Mouse (Mus musculus) hindbrain, embryonic 11.5 days (tissue): Measurements from ENCODE around the gene Kifap3. TPM values are rescaled to one million over a fixed set of nuclear protein-coding genes. Genes with fewer than 3 reads are reported as not detected.
"Not testable (repeated sequence)": the region's sequence is repeated elsewhere in the genome, so short reads cannot be mapped to it uniquely, and the experiment has no call there.

Experiments used
- ATAC-seq: fragments of 200-750 bp; cut with Nextera tagmentation; 2 replicates; pipeline ENCODE4 v1.8.0; 2017; ENCODE audit warnings: mild to moderate bottlenecking, moderate TSS enrichment, moderate library complexity; ENCODE audit not compliant: low FRiP score
- DNase-seq: peaks from one replicate; pipeline ENCODE4 v3.0.0-alpha.2; 2015; ENCODE audit warnings: low spot score
- H3K27ac ChIP-seq: fragments of 300-500 bp; sonication (generic); 2 replicates; pipeline ENCODE4 v1.5.1; 2014; ENCODE audit warnings: mild to moderate bottlenecking, low read depth, low read length
- H3K27me3 ChIP-seq: fragments of 300-500 bp; sonication (generic); 2 replicates; pipeline ENCODE4 v1.6.1; 2014; ENCODE audit warnings: mild to moderate bottlenecking, low read length, moderate library complexity, mixed read lengths; ENCODE audit not compliant: control insufficient read depth, insufficient read depth
- H3K36me3 ChIP-seq: fragments of 300-500 bp; sonication (generic); 2 replicates; pipeline ENCODE4 v1.6.1; 2014; ENCODE audit warnings: mild to moderate bottlenecking, low read length, moderate library complexity, mixed read lengths; ENCODE audit not compliant: control insufficient read depth, insufficient read depth
- H3K4me1 ChIP-seq: fragments of 300-500 bp; sonication (generic); replicated peaks from 2 replicates; pipeline ENCODE4 v1.6.1; 2014; ENCODE audit warnings: low read length, mixed read lengths; ENCODE audit not compliant: control insufficient read depth, insufficient read depth
- H3K4me2 ChIP-seq: fragments of 300-500 bp; sonication (generic); replicated peaks from 2 replicates; pipeline ENCODE4 v1.6.1; 2014; ENCODE audit warnings: mild to moderate bottlenecking, low read depth, low read length
- H3K4me3 ChIP-seq: fragments of 300-500 bp; sonication (generic); 2 replicates; pipeline ENCODE4 v1.5.1; 2014; ENCODE audit warnings: low read depth, low read length
- H3K9ac ChIP-seq: fragments of 300-500 bp; sonication (generic); 2 replicates; pipeline ENCODE4 v1.6.1; 2014; ENCODE audit warnings: low read depth, low read length
- H3K9me3 ChIP-seq: fragments of 300-500 bp; sonication (generic); 2 replicates; pipeline ENCODE4 v1.6.1; 2016; ENCODE audit warnings: low read length; ENCODE audit not compliant: control insufficient read depth
- WGBS: fragments of 180-500 bp; shearing (Covaris S2); extraction: QIAGEN DNeasy Blood & Tissue Kit; methylation state at CpG from one replicate; pipeline ENCODE4 v1.1.7; 2014; 5-methylcytosine and 5-hydroxymethylcytosine counted together
- polyA plus RNA-seq: library from polyadenylated mRNA; unstranded; fragments of >200 nt; fragmentation: Nextera tagmentation; extraction: Ambion mirVana; gene quantifications from 2 replicates; pipeline ENCODE4 v1.2.1, GENCODE M21; 2014

Kifap3 gene
- polyA plus RNA-seq = 67.9 and 72.3 TPM in 2 replicates

GRCm38 (mm10) chr1:163779336-163780115, at the start of gene Kifap3:
Gene Kifap3 (plus strand): TSS chr1:163779583.
- Histone ChIP-seq H3K4me2 (peak within 1 kb of the TSS; percentile 54), H3K36me3 (0 out of 2 replicates have a peak, but pooled peaks cover 4% of the 10 kb centered on the region), H3K9ac (peak within 1 kb of the TSS; percentile 69), H3K27me3 (no peaks in the 10 kb centered on the region), H3K4me3 (peak within 1 kb of the TSS; percentile 50), H3K9me3 (no peaks in the 10 kb centered on the region), H3K4me1 (no peaks in the 10 kb centered on the region), H3K27ac (peak within 1 kb of the TSS; percentile 63)
- peak; percentile 100 for ATAC-seq
- WGBS = under 1% methylated on average over 39 of the region's 48 CpGs
- peak; percentile 98 for DNase-seq

- not testable (repeated sequence) for H3K9ac ChIP-seq, DNase-seq, H3K27ac ChIP-seq, H3K4me2 ChIP-seq, ATAC-seq, H3K4me1 ChIP-seq, H3K27me3 ChIP-seq, H3K9me3 ChIP-seq, H3K4me3 ChIP-seq, H3K36me3 ChIP-seq
- WGBS = 94% methylated on average over 10 of the region's 10 CpGs
Measured at GRCm38 (mm10) chr1:163731166-163731565, 48.2 kb upstream of the Kifap3 start.

- ATAC-seq = no peak
- 86% methylated on average over 10 of the region's 10 CpGs for WGBS
Measured at GRCm38 (mm10) chr1:163736441-163737238, 42.7 kb upstream of the Kifap3 start.

DNA sequence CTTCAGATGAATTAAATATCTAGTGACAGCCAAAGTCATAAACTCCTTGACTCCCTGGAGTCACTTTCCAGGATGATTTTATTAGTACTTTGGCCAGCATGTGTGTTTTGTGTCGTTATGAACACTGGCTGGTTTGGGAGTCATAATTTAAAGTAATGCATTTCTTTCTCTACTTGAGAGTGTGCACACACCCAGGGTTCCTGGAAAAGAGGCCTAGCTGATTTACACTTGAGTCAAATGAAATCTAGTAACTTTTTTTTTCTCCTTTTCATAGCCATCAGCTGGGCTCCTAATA, 42.2 kb upstream of the Kifap3 start:
- no peak for ATAC-seq
- no peaks in the 10 kb centered on the region for H3K4me1 ChIP-seq
- H3K9ac ChIP-seq = no peak overlapping the region
- H3K9me3 ChIP-seq = no peaks in the 10 kb centered on the region
- no peaks in the 10 kb centered on the region for H3K36me3 ChIP-seq
- H3K27me3 ChIP-seq = no peaks in the 10 kb centered on the region
- H3K27ac ChIP-seq = no peak overlapping the region
- DNase-seq = no peak
- no peak overlapping the region for H3K4me3 ChIP-seq
- WGBS = 88% methylated on average over 1 of the region's 1 CpGs
- no peak overlapping the region for H3K4me2 ChIP-seq

More at GRCm38 (mm10) chr1:163736441-163737238, 42.7 kb upstream of the Kifap3 start:
- H3K36me3 ChIP-seq = no peaks in the 10 kb centered on the region
- DNase-seq = no peak
- H3K4me1 ChIP-seq = no peaks in the 10 kb centered on the region
- H3K4me2 ChIP-seq = no peak overlapping the region
- H3K9ac ChIP-seq = no peak overlapping the region
- no peak overlapping the region for H3K27ac ChIP-seq
- no peaks in the 10 kb centered on the region for H3K9me3 ChIP-seq
- no peaks in the 10 kb centered on the region for H3K27me3 ChIP-seq
- no peak overlapping the region for H3K4me3 ChIP-seq

DNA sequence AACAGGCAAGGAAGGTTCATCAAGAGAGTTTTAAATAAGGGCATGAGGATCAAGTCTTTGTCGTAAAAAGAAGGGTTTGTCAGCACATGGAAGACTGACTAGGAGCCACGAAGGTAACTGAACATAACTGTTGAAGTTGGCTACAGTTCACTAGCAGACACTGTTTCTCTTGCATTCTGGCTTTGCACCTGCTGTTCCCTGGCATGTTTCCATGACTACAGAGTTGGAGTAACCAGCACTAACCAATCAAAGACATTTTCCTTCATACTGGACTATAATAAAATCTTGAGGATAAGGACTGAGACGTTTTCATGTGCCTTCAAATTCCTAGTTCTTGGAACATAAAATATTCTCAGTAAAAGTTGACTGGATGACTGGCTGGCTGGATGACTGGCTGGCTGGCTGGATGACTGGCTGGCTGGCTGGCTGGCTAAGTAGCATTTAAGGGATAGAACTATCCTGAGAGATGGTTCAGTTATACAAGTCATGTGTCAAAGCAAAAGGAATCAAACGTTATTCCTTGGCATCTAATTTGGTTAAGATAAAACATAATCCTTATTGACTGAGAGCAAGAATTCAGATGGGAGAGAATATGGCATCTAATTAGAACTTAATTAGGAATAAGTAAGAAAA, 27.9 kb upstream of the Kifap3 start:
- DNase-seq (no peak), ATAC-seq (no peak)
- Histone ChIP-seq H3K4me3 (no peak overlapping the region), H3K9ac (no peak overlapping the region), H3K4me1 (no peaks in the 10 kb centered on the region), H3K9me3 (no peaks in the 10 kb centered on the region), H3K27ac (no peak overlapping the region), H3K4me2 (no peak overlapping the region), H3K27me3 (no peaks in the 10 kb centered on the region), H3K36me3 (no peaks in the 10 kb centered on the region)
- 77% methylated on average over 4 of the region's 4 CpGs for WGBS

DNA sequence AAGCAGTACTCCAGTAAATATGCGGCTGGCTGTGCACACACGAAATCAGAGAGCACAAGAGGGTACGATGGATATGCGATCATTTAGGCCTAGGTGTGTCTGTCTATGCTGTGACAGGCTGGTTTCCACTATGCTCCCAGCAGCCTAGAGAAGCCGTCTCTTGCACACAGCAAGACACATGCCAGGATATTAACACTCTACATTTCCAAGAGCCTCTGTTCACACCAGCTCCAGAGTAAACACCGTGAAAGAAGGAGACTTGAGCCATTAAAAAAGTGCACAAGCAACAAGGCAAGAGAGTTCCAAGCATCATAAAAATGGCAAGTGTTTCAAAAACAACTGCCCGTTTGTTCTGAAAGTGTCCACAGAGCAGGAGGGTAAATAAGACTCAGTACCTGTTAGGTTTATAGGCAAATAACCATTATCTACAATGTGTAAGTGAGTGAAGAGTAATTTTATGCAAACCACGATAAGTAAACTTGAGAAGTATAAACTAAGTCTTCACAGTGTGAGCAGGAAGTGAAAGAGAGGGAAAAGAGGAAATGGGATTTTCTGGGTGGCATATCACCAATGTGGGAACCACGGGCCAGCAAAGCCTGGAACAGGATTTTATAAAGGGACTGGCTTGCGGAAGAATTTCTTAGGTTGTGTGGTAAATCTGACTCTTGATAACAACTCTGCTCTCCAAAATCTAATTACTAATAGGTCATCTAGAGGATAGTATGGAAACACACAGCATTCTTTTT, 21.7 kb upstream of the Kifap3 start:
- Histone ChIP-seq H3K4me2 (no peak overlapping the region), H3K4me1 (no peaks in the 10 kb centered on the region), H3K27ac (no peak overlapping the region), H3K36me3 (no peaks in the 10 kb centered on the region), H3K9me3 (no peaks in the 10 kb centered on the region), H3K4me3 (no peak overlapping the region), H3K9ac (no peak overlapping the region), H3K27me3 (no peaks in the 10 kb centered on the region)
- ATAC-seq (no peak), DNase-seq (no peak)
- 81% methylated on average over 10 of the region's 10 CpGs for WGBS

DNA sequence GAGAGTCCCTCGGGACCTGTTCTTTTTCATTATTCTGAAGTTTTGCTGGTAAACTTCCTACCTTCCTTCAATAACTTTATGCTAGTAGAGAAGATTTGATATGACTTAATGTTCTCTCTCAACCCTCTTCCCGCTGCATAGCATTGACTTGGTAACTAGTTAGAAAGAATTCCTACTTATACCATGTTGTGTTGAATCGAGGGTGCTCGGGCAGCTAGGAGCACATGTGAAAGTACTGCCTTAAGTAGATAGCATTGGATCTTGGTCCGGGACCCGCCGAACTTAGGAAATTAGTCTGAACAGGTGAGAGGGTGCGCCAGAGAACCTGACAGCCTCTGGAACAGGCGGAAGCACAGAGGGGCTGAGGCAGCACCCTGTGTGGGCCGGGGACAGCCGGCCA, 4.2 kb downstream of the Kifap3 start:
- 93% methylated on average over 8 of the region's 11 CpGs for WGBS
- H3K4me1 ChIP-seq, ATAC-seq: not testable (repeated sequence)

GRCm38 (mm10) chr1:163821365-163821764, 42.0 kb downstream of the Kifap3 start:
- no peaks in the 10 kb centered on the region for H3K9me3 ChIP-seq
- H3K36me3 ChIP-seq = no peaks in the 10 kb centered on the region
- H3K4me2 ChIP-seq = no peak overlapping the region
- H3K9ac ChIP-seq = no peak overlapping the region
- ATAC-seq (no peak), DNase-seq (no peak)
- no peaks in the 10 kb centered on the region for H3K4me1 ChIP-seq
- H3K27me3 ChIP-seq = no peaks in the 10 kb centered on the region
- H3K4me3 ChIP-seq = no peak overlapping the region
- no peak overlapping the region for H3K27ac ChIP-seq
- WGBS = 78% methylated on average over 4 of the region's 4 CpGs

More for the DNA sequence above, 4.2 kb downstream of the Kifap3 start:
- not testable (repeated sequence) for H3K27me3 ChIP-seq, H3K4me3 ChIP-seq, DNase-seq, H3K36me3 ChIP-seq, H3K9me3 ChIP-seq, H3K9ac ChIP-seq, H3K27ac ChIP-seq, H3K4me2 ChIP-seq
